Mouse (Mus musculus) forebrain, postnatal 0 days (tissue): ENCODE results near the gene As3mt. TPM values are rescaled to one million over a fixed set of nuclear protein-coding genes. Genes with fewer than 3 reads are reported as not detected.
"Not testable (repeated sequence)": the region's sequence is repeated elsewhere in the genome, so short reads cannot be mapped to it uniquely, and the experiment has no call there.

ENCODE experiments used
- ATAC-seq: fragments of 200-750 bp; cut with Nextera tagmentation; 2 replicates; pipeline ENCODE4 v1.8.0; 2017; ENCODE audit warnings: mild to moderate bottlenecking, moderate library complexity
- DNase-seq: peaks from one replicate; pipeline ENCODE4 v3.0.0-alpha.2; 2015
- H3K27ac ChIP-seq: fragments of 300-500 bp; sonication (generic); 2 replicates; pipeline ENCODE4 v1.5.1; 2014; ENCODE audit warnings: low read depth, mild to moderate bottlenecking, antibody characterized with exemption, low read length, moderate library complexity, mixed read lengths
- H3K27me3 ChIP-seq: fragments of 300-500 bp; sonication (generic); 2 replicates; pipeline ENCODE4 v1.6.1; 2014; ENCODE audit warnings: mild to moderate bottlenecking, low read length, mixed read lengths; ENCODE audit not compliant: insufficient read depth
- H3K36me3 ChIP-seq: fragments of 300-500 bp; sonication (generic); 2 replicates; pipeline ENCODE4 v1.6.1; 2014; ENCODE audit warnings: mild to moderate bottlenecking, moderate library complexity; ENCODE audit not compliant: insufficient read depth
- H3K4me1 ChIP-seq: fragments of 300-500 bp; sonication (generic); 2 replicates; pipeline ENCODE4 v1.6.1; 2014; ENCODE audit warnings: antibody characterized with exemption; ENCODE audit not compliant: insufficient read depth
- H3K4me2 ChIP-seq: fragments of 300-500 bp; sonication (generic); 2 replicates; pipeline ENCODE4 v1.6.1; 2014; ENCODE audit warnings: low read depth, mild to moderate bottlenecking, moderate library complexity
- H3K4me3 ChIP-seq: fragments of 300-500 bp; sonication (generic); 2 replicates; pipeline ENCODE4 v1.5.1; 2014; ENCODE audit warnings: low read depth, low read length, mixed read lengths
- H3K9ac ChIP-seq: fragments of 300-500 bp; sonication (generic); 2 replicates; pipeline ENCODE4 v1.6.1; 2014; ENCODE audit warnings: mild to moderate bottlenecking
- H3K9me3 ChIP-seq: fragments of 300-500 bp; sonication (generic); 2 replicates; pipeline ENCODE4 v1.6.1; 2016; ENCODE audit warnings: low read length
- CTCF ChIP-seq: sonication (generic); IDR thresholded peaks from 2 replicates; pipeline ENCODE4 v1.5.1; 2016; ENCODE audit warnings: antibody characterized with exemption, control low read depth, low read depth
- WGBS: fragments of 180-500 bp; shearing (Covaris S2); extraction: QIAGEN DNeasy Blood & Tissue Kit; methylation state at CpG from one replicate; pipeline ENCODE4 v1.1.7; 2014; 5-methylcytosine and 5-hydroxymethylcytosine counted together
- polyA plus RNA-seq: library from polyadenylated mRNA; unstranded; fragments of >200 nt; fragmentation: Nextera tagmentation; extraction: Ambion mirVana; gene quantifications from 2 replicates; pipeline ENCODE4 v1.2.1, GENCODE M21; 2015
- total RNA-seq: library from RNA; depleted of rRNA; stranded (reverse); fragments of >200 nt; gene quantifications from 2 replicates; pipeline ENCODE4 v1.2.3, GENCODE M21; 2014

The As3mt gene
- total and polyA plus RNA-seq, 2 experiments from 2014 or later: 17.4 to 18.4 TPM

DNA sequence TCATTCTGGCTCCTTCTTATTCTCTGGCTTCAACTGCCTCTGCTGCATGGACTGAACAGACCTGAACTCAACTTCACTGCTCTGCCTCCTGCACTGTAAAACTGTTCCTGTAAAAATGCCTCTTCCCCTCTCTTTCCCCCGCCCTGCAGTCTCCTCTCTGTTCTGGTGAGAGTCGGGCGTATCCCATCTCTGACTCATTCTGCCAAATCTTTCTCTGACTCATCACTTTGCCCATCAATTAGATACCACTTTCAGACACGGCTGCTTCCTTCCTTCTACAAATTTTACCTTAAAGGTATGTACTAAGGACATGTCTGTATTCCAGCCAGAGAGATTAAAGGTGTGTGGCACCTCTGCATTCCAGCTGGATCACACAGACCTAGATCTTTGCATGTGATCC is 10.9 kb downstream of the As3mt start:
- no peak for TF ChIP-seq CTCF
- Histone ChIP-seq H3K4me2 (no peak overlapping the region), H3K9ac (no peak overlapping the region), H3K36me3 (no peaks in the 10 kb centered on the region), H3K4me3 (no peak overlapping the region), H3K27me3 (no peaks in the 10 kb centered on the region), H3K27ac (no peak overlapping the region), H3K4me1 (no peaks in the 10 kb centered on the region), H3K9me3 (no peaks in the 10 kb centered on the region)
- no peak for DNase-seq
- 89% methylated on average over 4 of the region's 4 CpGs for WGBS
- no peak for ATAC-seq

DNA sequence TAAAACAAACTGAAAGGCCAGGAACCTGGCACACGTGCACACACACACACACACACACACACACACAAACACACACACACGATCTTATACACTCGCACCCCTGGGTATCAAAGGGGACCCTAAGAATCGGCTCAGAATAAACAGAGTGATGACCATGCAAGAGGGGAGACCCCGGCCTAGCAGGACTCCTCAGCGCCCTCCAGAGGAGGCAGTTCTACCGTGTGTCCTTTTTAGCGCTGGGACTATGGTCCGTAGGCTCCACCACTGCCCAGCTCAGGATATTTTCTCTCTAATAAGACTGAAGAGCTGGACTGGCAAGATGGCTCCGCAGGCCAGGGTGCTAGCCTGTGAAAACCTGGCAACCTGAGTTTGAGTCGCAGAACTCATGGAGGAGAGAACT is 17.2 kb downstream of the As3mt start:
- H3K4me3 ChIP-seq: no peak overlapping the region
- no peak for DNase-seq
- H3K4me1 ChIP-seq: no peaks in the 10 kb centered on the region
- WGBS: 64% methylated on average over 11 of the region's 11 CpGs
- no peaks in the 10 kb centered on the region for H3K27me3 ChIP-seq
- H3K27ac ChIP-seq: no peak overlapping the region
- H3K9ac ChIP-seq: no peak overlapping the region
- no peak for ATAC-seq
- H3K36me3 ChIP-seq: no peaks in the 10 kb centered on the region
- H3K4me2 ChIP-seq: no peak overlapping the region
- H3K9me3 ChIP-seq: no peaks in the 10 kb centered on the region
- no peak for TF ChIP-seq CTCF

DNA sequence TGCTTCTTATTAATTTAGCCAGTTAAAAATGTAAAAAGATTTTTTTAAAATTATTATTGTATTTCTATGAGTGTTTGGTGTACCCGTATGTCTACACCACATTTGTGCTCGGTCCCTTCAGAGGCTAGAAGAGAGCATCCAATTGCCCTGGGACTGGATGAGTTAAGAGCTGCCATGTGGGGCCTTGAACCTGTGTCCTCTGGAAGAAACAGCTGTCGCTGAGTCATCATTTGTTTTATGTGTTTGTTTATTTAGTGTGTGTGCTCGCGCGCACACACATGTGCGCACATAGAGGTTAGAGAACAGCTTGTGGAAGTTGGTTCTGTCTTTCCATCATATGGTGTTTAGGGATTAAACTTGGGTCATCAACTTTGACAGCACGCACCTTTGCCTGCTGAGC is 18.9 kb downstream of the As3mt start:
- no peaks in the 10 kb centered on the region for H3K4me1 ChIP-seq
- 98% methylated on average over 8 of the region's 8 CpGs for WGBS
- no peaks in the 10 kb centered on the region for H3K36me3 ChIP-seq
- H3K4me2 ChIP-seq: no peak overlapping the region
- no peak overlapping the region for H3K4me3 ChIP-seq
- no peak overlapping the region for H3K27ac ChIP-seq
- TF ChIP-seq CTCF: no peak
- no peaks in the 10 kb centered on the region for H3K27me3 ChIP-seq
- DNase-seq (no peak), ATAC-seq (no peak)
- no peaks in the 10 kb centered on the region for H3K9me3 ChIP-seq
- no peak overlapping the region for H3K9ac ChIP-seq

DNA sequence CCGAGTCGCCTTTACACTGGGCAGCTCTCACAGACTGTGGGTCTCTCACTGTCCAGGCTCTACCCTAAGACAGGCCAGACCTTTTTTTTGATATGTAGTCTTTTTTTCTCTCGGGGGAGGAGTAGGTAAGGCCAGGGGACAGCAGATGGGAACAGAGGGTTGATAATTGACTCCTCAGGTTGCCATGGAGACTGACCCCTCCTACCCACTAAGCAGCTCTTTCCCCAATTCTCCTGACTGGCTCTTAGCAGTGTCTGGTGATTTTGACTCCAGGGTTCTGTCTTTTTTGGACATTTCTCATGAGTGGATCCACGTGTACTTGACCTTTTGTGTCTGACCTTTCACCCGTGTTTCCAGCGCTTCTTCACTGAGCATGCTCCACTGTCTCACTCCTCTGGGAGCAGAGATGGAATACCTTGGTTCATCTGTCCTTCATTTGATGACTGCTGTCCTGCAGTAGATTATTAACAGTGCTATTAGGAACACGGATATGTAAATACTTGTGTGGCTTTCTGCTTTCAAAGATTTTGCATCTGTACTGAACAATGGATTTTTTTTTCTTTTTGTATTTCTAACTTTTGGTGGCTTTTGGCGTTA is 20.0 kb downstream of the As3mt start:
- Histone ChIP-seq H3K9ac (no peak overlapping the region), H3K9me3 (no peaks in the 10 kb centered on the region), H3K27me3 (no peaks in the 10 kb centered on the region), H3K4me2 (no peak overlapping the region), H3K4me1 (no peaks in the 10 kb centered on the region), H3K36me3 (no peaks in the 10 kb centered on the region), H3K4me3 (no peak overlapping the region), H3K27ac (no peak overlapping the region)
- no peak for TF ChIP-seq CTCF
- no peak for ATAC-seq
- WGBS: 57% methylated on average over 8 of the region's 8 CpGs
- no peak for DNase-seq

DNA sequence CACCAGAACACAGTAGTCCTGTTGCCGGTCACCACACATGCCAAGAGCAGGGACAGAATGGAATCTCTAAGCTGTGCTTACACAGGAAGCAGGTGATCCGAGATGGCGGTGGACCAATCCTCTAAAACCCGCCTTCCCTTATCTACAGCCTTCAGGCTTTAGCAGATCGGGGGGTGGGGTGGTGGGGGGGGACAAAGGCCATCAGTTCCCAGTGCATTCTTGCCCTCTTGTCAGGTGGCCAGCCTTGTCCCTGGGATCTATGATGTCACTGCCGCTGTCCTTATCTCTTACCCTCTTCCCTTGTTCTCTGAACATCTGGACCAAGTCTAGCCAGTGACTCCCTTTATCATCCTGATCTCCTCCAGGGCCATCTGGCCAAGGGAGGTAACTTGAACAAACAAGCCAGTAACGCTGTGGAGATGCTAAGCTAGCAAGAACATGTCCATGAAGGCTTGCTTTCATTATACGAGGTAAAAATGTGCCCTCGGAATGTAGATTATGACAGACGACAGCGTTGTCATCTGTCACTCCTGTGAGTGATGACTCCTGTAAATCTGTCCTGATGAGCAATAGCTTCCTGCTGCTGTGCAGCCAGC is 20.8 kb downstream of the As3mt start:
- Histone ChIP-seq H3K36me3 (no peaks in the 10 kb centered on the region), H3K9ac (no peak overlapping the region), H3K4me1 (no peaks in the 10 kb centered on the region), H3K9me3 (no peaks in the 10 kb centered on the region), H3K27me3 (no peaks in the 10 kb centered on the region), H3K4me2 (no peak overlapping the region), H3K4me3 (no peak overlapping the region), H3K27ac (no peak overlapping the region)
- DNase-seq: no peak
- WGBS: 89% methylated on average over 11 of the region's 11 CpGs
- ATAC-seq: no peak
- TF ChIP-seq CTCF: no peak

DNA sequence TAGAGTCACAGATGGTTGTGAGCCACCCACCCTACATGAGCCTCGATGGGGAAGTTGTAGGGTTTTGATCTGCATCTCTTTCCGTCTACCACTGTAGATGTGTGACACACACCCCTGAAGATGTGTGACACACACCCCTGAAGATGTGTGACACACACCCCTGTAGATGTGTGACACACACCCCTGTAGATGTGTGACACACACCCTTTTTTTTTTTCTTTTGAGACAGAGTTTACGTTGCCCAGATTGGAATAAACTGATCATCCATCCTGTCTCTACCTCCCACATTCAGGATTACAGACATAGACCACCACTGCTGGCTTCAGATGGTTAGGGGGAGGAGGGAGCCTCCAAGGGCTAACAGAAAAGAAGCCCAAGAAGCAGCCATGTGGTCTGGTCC is 21.7 kb downstream of the As3mt start:
- Histone ChIP-seq H3K27me3 (no peaks in the 10 kb centered on the region), H3K9me3 (no peaks in the 10 kb centered on the region), H3K4me3 (no peak overlapping the region), H3K4me2 (no peak overlapping the region), H3K9ac (no peak overlapping the region), H3K4me1 (no peaks in the 10 kb centered on the region), H3K36me3 (no peaks in the 10 kb centered on the region), H3K27ac (no peak overlapping the region)
- DNase-seq (no peak), ATAC-seq (no peak)
- 82% methylated on average over 3 of the region's 3 CpGs for WGBS
- no peak for TF ChIP-seq CTCF

DNA sequence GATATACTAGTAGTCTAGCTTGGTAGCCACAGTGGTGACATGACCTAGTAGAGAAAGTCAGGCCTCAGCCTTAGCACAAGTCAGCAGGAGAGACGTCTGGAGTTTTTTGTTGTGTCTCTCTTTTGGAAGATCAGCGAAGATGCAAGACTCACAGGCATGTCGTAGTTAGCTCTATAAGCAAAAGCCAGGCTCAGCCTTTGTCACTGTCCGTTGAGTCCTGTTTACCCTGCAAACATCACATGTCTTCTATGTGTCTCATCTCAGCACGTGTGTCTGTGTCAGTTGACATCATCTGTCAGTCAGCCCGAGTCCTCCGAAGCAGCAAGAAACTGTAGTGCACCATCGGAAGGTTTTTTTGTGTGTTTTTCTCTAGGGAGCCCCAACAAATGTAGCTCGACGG is 24.1 kb downstream of the As3mt start:
- ATAC-seq: no peak
- WGBS: 91% methylated on average over 10 of the region's 10 CpGs
- H3K27ac ChIP-seq: no peak overlapping the region

DNA sequence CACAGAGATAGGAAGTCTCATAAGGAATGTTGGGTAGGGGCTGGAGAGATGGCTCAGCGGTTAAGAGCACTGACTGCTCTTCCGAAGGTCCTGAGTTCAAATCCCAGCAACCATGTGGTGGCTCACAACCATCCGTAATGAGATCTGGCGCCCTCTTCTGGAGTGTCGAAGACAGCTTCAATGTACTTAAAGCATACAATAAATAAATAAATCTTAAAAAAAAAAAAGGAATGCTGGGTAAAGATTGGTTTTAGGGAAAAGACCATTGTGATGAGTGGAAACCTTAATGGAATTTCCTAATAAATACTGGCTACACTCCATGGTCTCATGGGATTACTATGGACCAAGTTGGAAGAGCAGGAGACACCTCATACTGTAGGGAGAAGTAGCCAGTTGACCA is 25.4 kb downstream of the As3mt start:
- H3K27me3 ChIP-seq, H3K27ac ChIP-seq, H3K4me2 ChIP-seq, H3K4me1 ChIP-seq, H3K9me3 ChIP-seq, H3K9ac ChIP-seq, H3K4me3 ChIP-seq, DNase-seq, H3K36me3 ChIP-seq, ATAC-seq: not testable (repeated sequence)
- WGBS: 93% methylated on average over 5 of the region's 5 CpGs

More for the DNA sequence above, 24.1 kb downstream of the As3mt start:
- no peak for DNase-seq
- Histone ChIP-seq H3K4me1 (no peaks in the 10 kb centered on the region), H3K9ac (no peak overlapping the region), H3K4me3 (no peak overlapping the region), H3K9me3 (no peaks in the 10 kb centered on the region), H3K4me2 (no peak overlapping the region), H3K27me3 (no peaks in the 10 kb centered on the region), H3K36me3 (no peaks in the 10 kb centered on the region)
- no peak for TF ChIP-seq CTCF
